Mouse (Mus musculus): ENCODE results near the gene Rnf43. TPM values are rescaled to one million over a fixed set of nuclear protein-coding genes. Genes with fewer than 3 reads are reported as not detected.
A peak's percentile ranks its signal among the peaks of the same experiment; 100 is the strongest.

Gene Rnf43
- polyA plus RNA-seq, 1 experiment, result 19.6 TPM

DNA sequence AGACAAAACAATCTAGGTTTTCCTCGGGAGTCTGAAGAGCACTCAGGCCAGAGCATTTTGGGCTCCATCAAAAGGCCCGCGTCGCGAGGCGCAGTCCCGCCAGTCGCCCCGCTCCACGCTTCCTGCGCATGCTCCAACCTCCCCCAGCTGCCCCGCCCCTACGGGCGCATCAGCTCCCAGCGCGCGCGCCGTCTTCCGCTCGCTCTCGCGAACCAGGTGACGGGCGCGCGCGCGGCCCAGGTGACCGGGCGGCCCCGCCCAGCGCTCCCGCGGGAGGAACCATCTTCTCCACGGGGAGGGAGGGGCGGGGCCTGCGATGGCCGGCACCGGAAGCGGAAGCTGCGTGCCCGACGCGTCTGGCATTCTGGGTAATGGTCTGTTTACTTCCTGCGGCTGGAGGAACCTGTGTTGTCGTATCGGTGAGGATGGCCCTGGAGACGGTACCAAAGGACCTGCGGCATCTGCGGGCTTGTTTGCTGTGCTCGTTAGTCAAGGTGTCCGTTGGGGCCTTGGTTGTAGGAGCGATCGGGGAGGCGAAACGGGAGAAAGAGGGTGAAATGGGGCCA, 74.7 kb downstream of the Rnf43 start, which contains the start of gene Supt4a:
Gene Supt4a (plus strand): TSS at position 378 of the 566 bp plus-strand sequence.
- H3K4me1 ChIP-seq (ENCODE audit: control insufficient read depth, insufficient read depth, insufficient read length, low read length), result peaks cover 2% of the 10 kb centered on the region
- peak within 1 kb of the TSS; percentile 75 for H3K27ac ChIP-seq (ENCODE audit: insufficient read depth, low read depth, low read length)
- H3K4me3 ChIP-seq (ENCODE audit: low read depth, low read length), result peak within 1 kb of the TSS; percentile 79
- under 1% methylated on average over 56 of the region's 57 CpGs for WGBS
- H3K36me3 ChIP-seq (ENCODE audit: control insufficient read depth, insufficient read depth, low read length), result peaks cover 11% of the 10 kb centered on the region
- TF ChIP-seq CTCF (IDR thresholded peaks at IDR 0.05; ENCODE audit: extremely low read depth, insufficient read length, insufficient replicate concordance, low read depth, low read length), result no peak
- peak; percentile 64 for TF ChIP-seq POLR2A (IDR thresholded peaks at IDR 0.05; ENCODE audit: low read depth, low read length)
- H3K27me3 ChIP-seq (ENCODE audit: control insufficient read depth, insufficient read depth, low read length), result no peaks in the 10 kb centered on the region

DNA sequence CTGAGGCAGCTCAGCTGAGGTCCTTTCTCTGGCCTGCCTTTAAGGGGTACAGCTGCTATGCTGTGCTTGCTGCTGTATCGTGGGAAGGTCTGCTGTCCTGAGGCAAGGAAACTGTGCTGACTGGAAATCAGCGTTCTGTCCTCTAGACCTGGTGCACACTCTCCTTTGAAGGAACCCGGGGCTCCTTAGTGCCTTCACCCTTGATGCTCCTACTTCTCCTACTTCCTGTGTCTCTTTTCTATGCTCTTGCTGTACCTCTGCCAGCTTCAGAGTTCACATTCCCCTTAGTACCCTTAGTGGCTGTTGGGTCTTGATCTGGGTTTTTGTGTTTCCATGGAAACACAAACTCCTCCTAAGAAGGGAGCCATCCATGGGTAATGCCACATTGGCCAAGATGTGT, 81.2 kb downstream of the Rnf43 start:
- Histone ChIP-seq H3K27ac (ENCODE audit: insufficient read depth, low read depth, low read length) (0 out of 2 replicates have a peak overlapping the region, but pooled peaks have one; percentile 55), H3K36me3 (ENCODE audit: control insufficient read depth, insufficient read depth, low read length) (peaks cover 17% of the 10 kb centered on the region), H3K4me1 (ENCODE audit: control insufficient read depth, insufficient read depth, insufficient read length, low read length) (peaks cover 2% of the 10 kb centered on the region; the same call in 1 of the 2 replicates), H3K27me3 (ENCODE audit: control insufficient read depth, insufficient read depth, low read length) (no peaks in the 10 kb centered on the region), H3K4me3 (ENCODE audit: low read depth, low read length) (no peak overlapping the region)
- TF ChIP-seq POLR2A (IDR thresholded peaks at IDR 0.05; ENCODE audit: low read depth, low read length) (no peak), CTCF (IDR thresholded peaks at IDR 0.05; ENCODE audit: extremely low read depth, insufficient read length, insufficient replicate concordance, low read depth, low read length) (no peak)
- WGBS, result 94% methylated on average over 3 of the region's 3 CpGs

DNA sequence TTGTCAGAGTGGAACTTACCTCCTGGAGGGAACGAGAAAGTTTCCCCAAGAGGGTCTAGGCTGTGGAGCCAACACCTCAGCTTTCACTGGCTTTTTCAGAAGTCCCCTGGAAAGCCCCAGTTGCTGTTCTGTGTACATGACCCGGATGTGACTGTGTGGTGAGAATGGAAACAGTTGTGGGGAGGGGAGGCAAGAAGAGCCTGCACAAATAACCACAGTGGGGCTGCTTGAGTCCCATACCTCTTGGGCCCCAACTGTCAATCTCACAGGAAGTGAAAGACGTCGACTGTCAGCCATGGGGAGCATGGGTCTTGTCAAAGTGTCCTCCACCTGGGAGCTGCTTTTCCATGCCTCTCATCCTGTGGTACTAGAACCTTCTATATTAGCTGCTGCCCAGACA, 82.4 kb downstream of the Rnf43 start:
- Histone ChIP-seq H3K4me1 (ENCODE audit: control insufficient read depth, insufficient read depth, insufficient read length, low read length) (peaks cover 2% of the 10 kb centered on the region; the same call in 1 of the 2 replicates), H3K36me3 (ENCODE audit: control insufficient read depth, insufficient read depth, low read length) (peaks cover 13% of the 10 kb centered on the region), H3K27ac (ENCODE audit: insufficient read depth, low read depth, low read length) (peak overlapping the region; percentile 88), H3K27me3 (ENCODE audit: control insufficient read depth, insufficient read depth, low read length) (no peaks in the 10 kb centered on the region), H3K4me3 (ENCODE audit: low read depth, low read length) (peak overlapping the region; percentile 15)
- TF ChIP-seq CTCF (IDR thresholded peaks at IDR 0.05; ENCODE audit: extremely low read depth, insufficient read length, insufficient replicate concordance, low read depth, low read length), result no peak
- no peak; the same call in 1 of the 2 replicates for TF ChIP-seq POLR2A (IDR thresholded peaks at IDR 0.05; ENCODE audit: low read depth, low read length)
- 67% methylated on average over 4 of the region's 4 CpGs for whole genome bisulfite sequencing

DNA sequence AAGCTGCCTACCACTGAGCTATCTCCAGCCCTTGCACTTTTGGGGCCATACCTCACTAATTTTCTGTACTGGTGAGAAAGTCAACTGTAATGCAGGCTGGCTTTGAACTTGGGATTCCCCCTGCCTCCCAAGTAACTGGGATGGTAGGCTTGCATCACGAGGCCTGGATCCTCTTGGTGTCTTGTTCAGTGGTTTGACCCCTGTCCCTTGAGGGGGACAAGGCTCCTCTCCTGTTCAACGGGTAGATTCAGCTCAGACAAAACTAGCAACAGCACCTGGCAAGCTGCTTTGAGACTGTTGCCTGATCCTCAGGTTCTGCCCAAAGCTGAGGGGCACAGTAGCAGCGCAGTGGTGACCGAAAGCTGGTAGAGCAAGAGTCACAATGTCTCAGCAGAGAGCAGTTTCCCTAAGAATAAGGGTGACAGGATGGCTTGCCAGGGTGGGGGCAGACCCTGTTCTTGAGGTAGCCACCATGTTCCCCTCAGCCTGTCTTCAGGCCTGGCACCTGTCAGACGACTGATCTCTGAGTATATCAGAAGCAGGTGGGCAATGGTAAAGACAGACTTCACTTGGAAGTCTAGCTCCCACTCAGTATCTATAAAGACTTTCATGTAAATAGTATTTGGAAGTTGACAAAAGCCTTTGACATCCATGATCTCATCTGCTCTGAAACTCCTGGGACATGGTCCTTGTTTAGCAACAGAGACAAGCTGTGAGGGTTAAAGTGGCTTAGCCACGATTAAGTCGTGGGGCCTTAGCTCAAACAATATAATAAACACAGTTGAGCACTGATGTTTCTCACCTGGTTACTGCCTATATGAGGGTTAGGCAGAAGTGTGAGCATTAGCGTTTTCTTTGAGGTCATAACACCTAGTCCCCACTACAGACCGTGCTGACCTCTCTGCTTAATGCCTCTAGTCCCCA, 83.4 kb downstream of the Rnf43 start:
- no peaks in the 10 kb centered on the region for H3K27me3 ChIP-seq (ENCODE audit: control insufficient read depth, insufficient read depth, low read length)
- H3K4me1 ChIP-seq (ENCODE audit: control insufficient read depth, insufficient read depth, insufficient read length, low read length), result peaks cover 2% of the 10 kb centered on the region; the same call in 1 of the 2 replicates
- no peak overlapping the region for H3K4me3 ChIP-seq (ENCODE audit: low read depth, low read length)
- peaks cover 13% of the 10 kb centered on the region for H3K36me3 ChIP-seq (ENCODE audit: control insufficient read depth, insufficient read depth, low read length)
- WGBS, result 65% methylated on average over 9 of the region's 9 CpGs
- H3K27ac ChIP-seq (ENCODE audit: insufficient read depth, low read depth, low read length), result peak overlapping the region; percentile 88
- TF ChIP-seq POLR2A (IDR thresholded peaks at IDR 0.05; ENCODE audit: low read depth, low read length) (no peak), CTCF (IDR thresholded peaks at IDR 0.05; ENCODE audit: extremely low read depth, insufficient read length, insufficient replicate concordance, low read depth, low read length) (no peak)

DNA sequence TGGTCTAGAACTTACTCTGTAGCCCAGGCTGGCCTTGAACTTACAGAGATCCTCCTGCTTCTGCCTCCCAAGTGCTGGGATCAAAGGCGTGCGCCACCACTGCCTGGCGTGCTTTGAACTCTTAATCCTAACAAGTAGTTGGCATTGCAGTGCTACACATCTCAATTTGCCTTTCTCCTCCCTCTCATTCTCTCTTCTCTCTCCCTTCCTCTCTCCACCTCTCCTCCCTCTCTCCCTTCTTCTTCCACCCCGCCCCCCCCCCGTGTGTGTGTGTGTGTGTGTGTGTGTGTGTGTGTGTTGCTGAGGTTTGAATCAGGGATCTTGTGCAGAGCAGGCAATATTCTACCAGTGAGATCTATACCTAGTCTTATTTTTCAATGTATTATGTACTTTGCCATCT, 84.8 kb downstream of the Rnf43 start:
- Histone ChIP-seq H3K27me3 (ENCODE audit: control insufficient read depth, insufficient read depth, low read length) (no peaks in the 10 kb centered on the region), H3K27ac (ENCODE audit: insufficient read depth, low read depth, low read length) (no peak overlapping the region), H3K4me3 (ENCODE audit: low read depth, low read length) (no peak overlapping the region), H3K36me3 (ENCODE audit: control insufficient read depth, insufficient read depth, low read length) (peaks cover 13% of the 10 kb centered on the region), H3K4me1 (ENCODE audit: control insufficient read depth, insufficient read depth, insufficient read length, low read length) (peaks cover 2% of the 10 kb centered on the region; the same call in 1 of the 2 replicates)
- TF ChIP-seq CTCF (IDR thresholded peaks at IDR 0.05; ENCODE audit: extremely low read depth, insufficient read length, insufficient replicate concordance, low read depth, low read length) (no peak), POLR2A (IDR thresholded peaks at IDR 0.05; ENCODE audit: low read depth, low read length) (no peak)
- WGBS, result 86% methylated on average over 5 of the region's 5 CpGs

DNA sequence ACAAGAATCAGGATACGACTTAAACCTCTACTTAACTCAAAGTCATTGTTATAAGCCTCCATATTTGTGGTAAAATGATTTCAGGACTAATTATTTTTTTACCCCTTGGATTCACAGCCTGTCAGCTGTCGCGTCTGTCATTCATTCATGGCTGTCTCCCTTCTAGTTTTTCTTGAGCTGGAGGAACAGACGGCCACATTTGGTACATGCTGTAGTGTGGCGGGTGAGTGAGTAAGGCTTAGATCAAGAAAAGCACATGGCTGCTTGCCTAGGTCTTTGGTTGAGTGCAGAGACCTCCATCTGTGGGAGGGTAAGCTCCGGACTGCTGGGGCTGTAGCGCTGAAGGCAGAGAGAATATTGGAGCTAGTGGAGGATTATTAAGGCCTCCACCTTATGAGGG, 85.2 kb downstream of the Rnf43 start:
- Histone ChIP-seq H3K27ac (ENCODE audit: insufficient read depth, low read depth, low read length) (peak overlapping the region; percentile 85), H3K4me3 (ENCODE audit: low read depth, low read length) (no peak overlapping the region), H3K36me3 (ENCODE audit: control insufficient read depth, insufficient read depth, low read length) (peaks cover 13% of the 10 kb centered on the region), H3K4me1 (ENCODE audit: control insufficient read depth, insufficient read depth, insufficient read length, low read length) (peaks cover 2% of the 10 kb centered on the region; the same call in 1 of the 2 replicates), H3K27me3 (ENCODE audit: control insufficient read depth, insufficient read depth, low read length) (no peaks in the 10 kb centered on the region)
- TF ChIP-seq CTCF (IDR thresholded peaks at IDR 0.05; ENCODE audit: extremely low read depth, insufficient read length, insufficient replicate concordance, low read depth, low read length) (no peak), POLR2A (IDR thresholded peaks at IDR 0.05; ENCODE audit: low read depth, low read length) (no peak)
- WGBS, result 88% methylated on average over 7 of the region's 7 CpGs
